Mouse (Mus musculus) skeletal muscle tissue, postnatal 0 days (tissue): Measurements from ENCODE around the gene Zfp654. TPM values are rescaled to one million over a fixed set of nuclear protein-coding genes. Genes with fewer than 3 reads are reported as not detected.

Experiments
- polyA plus RNA-seq: library from polyadenylated mRNA; unstranded; fragments of >200 nt; fragmentation: Nextera tagmentation; extraction: Ambion mirVana; gene quantifications from 2 replicates; pipeline ENCODE4 v1.2.1, GENCODE M21; 2015

Gene Zfp654
- polyA plus RNA-seq, result 2.5 and 2.6 TPM in 2 replicates

GRCm38 (mm10) chr16:64851563-64852362 lies at the start of gene Zfp654, which contains the start of gene Cggbp1:
TSS of gene Zfp654 (minus strand) at chr16:64851652.
TSS of gene Cggbp1 (plus strand) at chr16:64851996.

DNA sequence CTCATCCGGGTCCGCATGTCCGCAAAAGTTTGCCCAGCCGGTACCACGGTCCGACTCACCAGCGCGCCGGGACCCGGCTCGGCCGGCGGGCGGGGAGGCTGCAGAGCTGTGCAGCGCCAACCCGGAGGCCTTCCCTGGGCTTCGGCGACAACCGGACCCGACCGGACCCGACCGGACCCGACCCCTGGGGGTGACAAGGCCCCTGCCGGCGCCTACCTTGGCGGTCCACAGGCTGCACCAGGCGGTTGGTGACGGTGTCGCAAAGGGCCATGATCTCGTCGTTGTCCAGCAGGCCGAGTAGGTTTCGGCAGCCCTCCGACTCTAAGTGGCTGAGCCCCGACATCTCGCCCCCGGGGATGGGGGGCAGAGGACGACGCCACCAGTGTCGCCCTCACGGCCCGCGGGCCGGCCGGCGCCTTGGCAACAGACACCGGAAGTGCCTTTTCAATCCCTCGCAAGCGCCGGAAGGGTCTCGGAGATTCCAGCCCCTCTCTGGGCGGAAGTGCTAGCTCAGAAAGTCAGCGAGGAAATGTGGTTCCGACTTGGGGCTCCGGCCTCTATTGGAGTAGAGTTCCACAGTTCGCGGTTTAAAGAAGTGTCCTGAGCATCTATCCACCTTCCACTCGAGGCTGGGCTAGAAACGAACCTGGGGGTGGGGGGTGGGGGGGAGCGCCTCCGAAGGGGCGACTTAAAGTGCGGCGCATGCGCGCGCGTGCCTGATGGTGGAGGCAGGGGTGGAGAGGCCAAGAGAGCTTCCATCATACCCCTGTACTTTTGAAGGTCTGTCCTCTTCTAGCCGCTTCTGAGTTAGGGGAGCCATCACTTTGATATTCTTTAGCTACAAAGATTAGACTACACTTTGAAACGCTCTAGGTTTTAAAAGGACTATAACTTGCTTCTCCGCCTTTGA lies 80.7 kb downstream of the Zfp654 start, which contains the start of gene 4930453N24Rik:
Gene 4930453N24Rik, minus strand, starts transcription at position 641 of the 910 bp plus-strand sequence.

Other genes with a start within 250 kb of the Zfp654 start
- gene Csnka2ip, start 249.2 kb downstream of the Zfp654 start, polyA plus RNA-seq, result not detected in 2 replicates
- 18.2 and 18.5 TPM in 2 replicates for gene 4930453N24Rik, start 80.5 kb downstream of the Zfp654 start, polyA plus RNA-seq
- gene Cggbp1, start 344 bp upstream of the Zfp654 start, polyA plus RNA-seq, result 28.7 and 30.5 TPM in 2 replicates